Mouse (Mus musculus): ENCODE measurements around the gene Mdga1. TPM values are rescaled to one million over a fixed set of nuclear protein-coding genes. Genes with fewer than 3 reads are reported as not detected.

The Mdga1 gene
- polyA plus RNA-seq, 1 experiment from 2014 or later, result 1.6 TPM

DNA sequence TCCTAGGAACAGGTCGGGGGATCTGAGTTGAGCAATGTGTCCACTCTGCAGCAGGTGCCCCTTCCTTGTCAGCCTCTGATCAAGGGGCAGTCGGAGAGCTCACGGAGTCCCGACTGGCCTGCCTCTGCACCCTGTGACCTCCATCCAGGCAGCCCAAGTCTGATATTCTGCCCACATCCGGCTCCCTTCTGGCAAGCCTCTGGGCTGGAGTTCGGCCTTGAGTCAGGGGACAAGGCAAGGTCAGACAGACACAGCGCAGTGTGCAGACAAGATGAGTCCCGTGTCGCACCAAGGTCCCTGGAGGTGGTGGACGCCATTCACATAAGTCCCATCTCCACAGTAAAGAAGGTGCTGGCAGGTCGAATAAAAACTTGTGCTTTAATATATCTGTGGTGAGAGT, 138.2 kb downstream of the Mdga1 start:
- ATAC-seq, result no peak
- H3K4me3 ChIP-seq (ENCODE audit: low read length), result no peak overlapping the region
- H3K9me3 ChIP-seq (ENCODE audit: control insufficient read depth, low read length), result no peaks in the 10 kb centered on the region
- no peak overlapping the region for H3K4me2 ChIP-seq (ENCODE audit: low read depth, low read length)
- H3K4me1 ChIP-seq (ENCODE audit: control insufficient read depth, insufficient read depth, low read length), result no peaks in the 10 kb centered on the region
- H3K27me3 ChIP-seq (replicated peaks; ENCODE audit: control insufficient read depth, insufficient read depth, low read length), result no peaks in the 10 kb centered on the region; the same call in 1 of the 2 replicates
- no peaks in the 10 kb centered on the region for H3K36me3 ChIP-seq (ENCODE audit: control insufficient read depth, insufficient read depth, low read length)
- whole genome bisulfite sequencing, result 86% methylated on average over 11 of the region's 11 CpGs
- no peak overlapping the region for H3K27ac ChIP-seq (ENCODE audit: low read length)
- H3K9ac ChIP-seq (ENCODE audit: low read depth, low read length), result no peak overlapping the region

DNA sequence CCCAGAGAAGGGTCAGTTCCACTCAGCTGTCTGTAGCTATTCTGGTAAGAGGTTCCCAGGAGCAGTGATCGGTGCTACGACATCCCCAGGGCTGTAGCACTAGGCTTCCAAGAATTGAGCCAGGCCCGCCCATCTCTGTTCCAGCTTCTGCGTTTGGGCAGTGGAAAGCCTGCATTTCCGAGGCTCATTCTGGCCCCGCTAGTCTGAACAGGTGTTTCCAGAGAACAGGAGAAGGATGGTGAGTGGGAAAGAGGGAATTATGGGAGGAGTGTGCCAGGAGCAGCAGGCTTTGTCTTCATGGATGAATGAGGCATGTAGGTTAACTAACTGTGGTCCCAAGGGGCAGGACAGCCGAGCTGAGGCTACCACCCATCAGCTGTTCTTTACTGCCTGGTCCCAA, 140.8 kb downstream of the Mdga1 start:
- 64% methylated on average over 7 of the region's 7 CpGs for WGBS
- no peaks in the 10 kb centered on the region for H3K4me1 ChIP-seq (ENCODE audit: control insufficient read depth, insufficient read depth, low read length)
- no peaks in the 10 kb centered on the region for H3K36me3 ChIP-seq (ENCODE audit: control insufficient read depth, insufficient read depth, low read length)

DNA sequence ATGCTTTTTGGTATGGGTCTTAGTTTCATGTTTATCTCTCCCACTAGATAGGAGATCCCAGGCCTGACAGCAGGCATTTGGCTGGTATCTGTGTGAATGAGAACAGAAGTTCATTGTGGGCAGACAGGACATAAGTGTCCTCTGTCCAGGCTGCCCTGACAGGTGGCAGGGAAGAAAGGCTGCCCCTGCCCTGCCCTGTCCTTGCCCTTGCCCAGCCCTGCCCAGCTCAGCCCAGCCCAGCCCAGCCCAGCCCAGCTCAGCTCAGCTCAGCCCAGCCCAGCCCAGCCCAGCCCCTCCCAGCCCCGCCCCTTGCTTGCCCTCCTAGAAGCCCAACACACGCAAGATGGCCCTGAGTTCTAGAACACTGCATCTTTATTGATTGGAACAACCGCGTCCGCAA, 142.3 kb downstream of the Mdga1 start:
- no peak overlapping the region for H3K9ac ChIP-seq (ENCODE audit: low read depth, low read length)
- WGBS, result 68% methylated on average over 5 of the region's 5 CpGs
- no peak overlapping the region for H3K27ac ChIP-seq (ENCODE audit: low read length)
- no peaks in the 10 kb centered on the region; the same call in 1 of the 2 replicates for H3K27me3 ChIP-seq (replicated peaks; ENCODE audit: control insufficient read depth, insufficient read depth, low read length)
- ATAC-seq, result peak; percentile 38; the same call in 1 of the 2 replicates
- no peaks in the 10 kb centered on the region for H3K4me1 ChIP-seq (ENCODE audit: control insufficient read depth, insufficient read depth, low read length)
- no peak overlapping the region for H3K4me2 ChIP-seq (ENCODE audit: low read depth, low read length)
- no peaks in the 10 kb centered on the region for H3K9me3 ChIP-seq (ENCODE audit: control insufficient read depth, low read length)
- H3K4me3 ChIP-seq (ENCODE audit: low read length), result no peak overlapping the region
- no peaks in the 10 kb centered on the region for H3K36me3 ChIP-seq (ENCODE audit: control insufficient read depth, insufficient read depth, low read length)

More for the DNA sequence above, 140.8 kb downstream of the Mdga1 start:
- H3K27ac ChIP-seq (ENCODE audit: low read length), result no peak overlapping the region
- ATAC-seq, result no peak
- H3K4me2 ChIP-seq (ENCODE audit: low read depth, low read length), result no peak overlapping the region
- no peaks in the 10 kb centered on the region for H3K9me3 ChIP-seq (ENCODE audit: control insufficient read depth, low read length)
- H3K4me3 ChIP-seq (ENCODE audit: low read length), result no peak overlapping the region
- H3K27me3 ChIP-seq (replicated peaks; ENCODE audit: control insufficient read depth, insufficient read depth, low read length), result no peaks in the 10 kb centered on the region; the same call in 1 of the 2 replicates
- no peak overlapping the region for H3K9ac ChIP-seq (ENCODE audit: low read depth, low read length)

DNA sequence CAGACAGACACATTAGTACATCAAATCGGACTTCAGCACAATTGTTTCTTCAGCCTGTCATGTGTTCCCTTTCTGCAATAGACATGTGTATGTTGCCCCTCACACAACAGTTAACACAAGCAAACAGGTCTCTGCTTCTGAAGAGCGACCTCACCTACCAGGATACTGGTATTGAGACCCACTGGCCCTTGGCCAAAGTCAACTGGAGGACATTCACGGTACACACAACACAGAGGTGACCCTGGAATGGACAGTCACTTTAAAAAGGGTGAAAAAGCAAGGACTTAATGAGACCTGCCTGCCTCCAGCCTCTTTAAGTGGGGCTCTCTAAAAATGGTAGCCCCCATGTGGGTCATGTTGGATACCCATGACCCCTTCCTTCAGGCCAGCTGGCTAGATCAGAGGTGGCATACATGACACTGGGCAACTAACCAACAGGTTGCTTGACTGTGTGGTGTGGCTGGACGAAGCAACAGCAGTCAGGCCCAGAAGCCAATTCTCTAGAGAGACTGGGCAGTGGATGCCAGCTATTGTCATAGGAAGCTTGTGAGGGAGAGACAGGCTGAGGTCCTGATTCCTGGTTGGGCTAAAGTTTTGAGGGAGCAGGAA, 145.3 kb downstream of the Mdga1 start:
- H3K9ac ChIP-seq (ENCODE audit: low read depth, low read length), result no peak overlapping the region
- H3K4me1 ChIP-seq (ENCODE audit: control insufficient read depth, insufficient read depth, low read length), result no peaks in the 10 kb centered on the region
- H3K27ac ChIP-seq (ENCODE audit: low read length), result no peak overlapping the region
- no peak overlapping the region for H3K4me3 ChIP-seq (ENCODE audit: low read length)
- H3K4me2 ChIP-seq (ENCODE audit: low read depth, low read length), result no peak overlapping the region
- no peaks in the 10 kb centered on the region for H3K36me3 ChIP-seq (ENCODE audit: control insufficient read depth, insufficient read depth, low read length)
- H3K9me3 ChIP-seq (ENCODE audit: control insufficient read depth, low read length), result no peaks in the 10 kb centered on the region
- H3K27me3 ChIP-seq (replicated peaks; ENCODE audit: control insufficient read depth, insufficient read depth, low read length), result no peaks in the 10 kb centered on the region
- ATAC-seq, result no peak
- WGBS, result 83% methylated on average over 4 of the region's 4 CpGs

DNA sequence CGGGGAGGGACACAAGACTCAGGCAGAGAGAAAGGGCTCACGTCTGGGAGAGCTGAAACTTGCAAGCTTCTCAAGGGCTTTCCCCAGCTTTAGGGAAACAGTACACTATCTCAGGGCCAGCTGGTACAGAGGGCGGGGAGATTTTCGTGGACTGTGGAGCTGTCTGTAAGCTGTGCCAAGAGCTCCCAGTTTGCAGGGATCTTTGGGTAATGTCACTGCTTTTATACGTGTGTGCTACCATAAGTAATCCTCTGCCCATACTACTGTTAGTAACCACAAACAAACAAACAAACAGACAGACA, 145.7 kb downstream of the Mdga1 start:
- ATAC-seq, result no peak
- WGBS, result 50% methylated on average over 5 of the region's 5 CpGs
- Histone ChIP-seq H3K27ac (ENCODE audit: low read length) (no peak overlapping the region), H3K27me3 (replicated peaks; ENCODE audit: control insufficient read depth, insufficient read depth, low read length) (no peaks in the 10 kb centered on the region), H3K9ac (ENCODE audit: low read depth, low read length) (no peak overlapping the region), H3K4me3 (ENCODE audit: low read length) (no peak overlapping the region), H3K4me1 (ENCODE audit: control insufficient read depth, insufficient read depth, low read length) (no peaks in the 10 kb centered on the region), H3K9me3 (ENCODE audit: control insufficient read depth, low read length) (no peaks in the 10 kb centered on the region), H3K36me3 (ENCODE audit: control insufficient read depth, insufficient read depth, low read length) (no peaks in the 10 kb centered on the region), H3K4me2 (ENCODE audit: low read depth, low read length) (no peak overlapping the region)

DNA sequence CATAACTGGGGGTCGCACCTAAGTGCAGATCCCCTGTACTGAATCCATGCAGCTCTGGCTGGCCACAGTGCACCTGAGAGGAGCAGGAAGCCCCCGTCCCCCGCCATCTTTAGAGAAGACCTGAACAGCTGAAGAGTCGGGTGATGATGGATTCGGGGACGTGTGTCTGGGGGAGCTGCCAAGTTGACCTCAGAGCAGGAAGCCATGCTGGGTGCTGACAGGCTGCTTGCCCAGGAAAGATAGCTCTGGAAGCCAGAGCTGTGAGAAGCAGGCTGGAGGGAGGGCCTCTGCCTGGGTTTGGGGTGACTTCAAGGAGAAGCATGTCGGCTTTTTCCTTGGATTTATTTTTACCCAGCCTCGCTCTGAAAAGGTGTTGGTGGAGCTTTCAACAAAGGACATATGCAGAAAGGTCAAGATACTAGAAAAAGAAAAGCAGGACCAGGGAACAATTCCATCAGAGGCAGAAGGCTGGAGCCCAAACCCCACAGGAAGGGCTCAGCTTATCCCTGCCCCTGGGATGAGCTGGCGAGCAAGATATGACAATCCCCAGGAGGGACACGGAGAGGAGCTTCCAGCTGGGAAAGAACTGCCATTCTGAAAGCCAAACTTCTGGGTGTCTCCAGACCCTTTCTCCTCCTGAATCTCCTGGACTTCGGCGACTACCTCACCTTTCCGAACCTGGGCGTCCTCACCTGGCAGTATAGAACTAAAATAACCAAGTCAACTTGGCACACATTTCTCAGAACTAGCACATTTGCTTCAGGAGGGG, 146.3 kb downstream of the Mdga1 start:
- no peaks in the 10 kb centered on the region for H3K4me1 ChIP-seq (ENCODE audit: control insufficient read depth, insufficient read depth, low read length)
- H3K9me3 ChIP-seq (ENCODE audit: control insufficient read depth, low read length), result no peaks in the 10 kb centered on the region
- H3K27ac ChIP-seq (ENCODE audit: low read length), result no peak overlapping the region
- H3K36me3 ChIP-seq (ENCODE audit: control insufficient read depth, insufficient read depth, low read length), result no peaks in the 10 kb centered on the region
- ATAC-seq, result no peak
- no peak overlapping the region for H3K4me2 ChIP-seq (ENCODE audit: low read depth, low read length)
- no peak overlapping the region for H3K4me3 ChIP-seq (ENCODE audit: low read length)
- H3K9ac ChIP-seq (ENCODE audit: low read depth, low read length), result no peak overlapping the region
- WGBS, result 75% methylated on average over 14 of the region's 14 CpGs
- no peaks in the 10 kb centered on the region for H3K27me3 ChIP-seq (replicated peaks; ENCODE audit: control insufficient read depth, insufficient read depth, low read length)

DNA sequence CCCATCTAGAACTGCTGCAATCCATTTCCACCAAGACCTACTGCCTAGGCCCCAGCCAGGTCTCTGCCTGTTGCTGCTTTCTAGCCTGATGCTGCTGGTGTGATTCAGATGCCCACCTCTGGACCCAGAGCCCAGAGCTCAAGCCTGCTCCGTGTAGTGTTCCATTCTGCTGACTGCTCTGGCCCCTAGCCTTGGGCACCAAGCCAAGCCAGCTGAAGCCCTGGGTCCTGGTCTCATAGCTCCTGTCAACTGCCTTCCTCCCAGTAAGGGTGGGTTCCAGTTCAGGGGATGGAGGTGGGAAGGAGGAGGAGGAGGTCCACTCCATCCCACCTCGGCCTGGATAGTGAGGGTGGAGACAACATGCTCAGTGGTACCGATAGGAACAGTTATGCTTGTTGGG, 150.3 kb downstream of the Mdga1 start:
- Histone ChIP-seq H3K36me3 (ENCODE audit: control insufficient read depth, insufficient read depth, low read length) (no peaks in the 10 kb centered on the region), H3K27me3 (replicated peaks; ENCODE audit: control insufficient read depth, insufficient read depth, low read length) (no peaks in the 10 kb centered on the region), H3K4me2 (ENCODE audit: low read depth, low read length) (no peak overlapping the region), H3K27ac (ENCODE audit: low read length) (no peak overlapping the region), H3K4me3 (ENCODE audit: low read length) (no peak overlapping the region), H3K9me3 (ENCODE audit: control insufficient read depth, low read length) (no peaks in the 10 kb centered on the region), H3K4me1 (ENCODE audit: control insufficient read depth, insufficient read depth, low read length) (no peaks in the 10 kb centered on the region), H3K9ac (ENCODE audit: low read depth, low read length) (no peak overlapping the region)
- ATAC-seq, result no peak
- 82% methylated on average over 3 of the region's 3 CpGs for WGBS

DNA sequence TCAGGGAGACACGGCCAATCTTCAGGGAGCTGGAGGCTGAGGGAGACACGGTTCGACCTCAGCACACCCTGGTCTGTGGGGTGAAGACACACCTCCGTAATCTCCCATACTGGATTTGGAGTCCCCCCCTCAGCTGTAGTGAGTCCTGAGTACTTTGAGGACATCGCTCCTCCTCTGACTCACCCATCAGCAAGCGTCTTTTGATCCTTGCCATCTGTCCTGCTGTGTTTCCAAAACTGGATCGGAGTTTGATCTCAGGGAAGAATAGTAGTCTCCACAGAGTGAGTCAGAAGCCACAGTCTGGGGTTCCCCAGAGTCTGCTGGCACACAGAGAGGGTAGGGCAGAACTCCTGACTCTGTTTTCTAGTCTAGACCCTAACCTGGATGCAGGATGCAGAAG, 150.9 kb downstream of the Mdga1 start:
- no peak for ATAC-seq
- WGBS, result 79% methylated on average over 7 of the region's 7 CpGs

DNA sequence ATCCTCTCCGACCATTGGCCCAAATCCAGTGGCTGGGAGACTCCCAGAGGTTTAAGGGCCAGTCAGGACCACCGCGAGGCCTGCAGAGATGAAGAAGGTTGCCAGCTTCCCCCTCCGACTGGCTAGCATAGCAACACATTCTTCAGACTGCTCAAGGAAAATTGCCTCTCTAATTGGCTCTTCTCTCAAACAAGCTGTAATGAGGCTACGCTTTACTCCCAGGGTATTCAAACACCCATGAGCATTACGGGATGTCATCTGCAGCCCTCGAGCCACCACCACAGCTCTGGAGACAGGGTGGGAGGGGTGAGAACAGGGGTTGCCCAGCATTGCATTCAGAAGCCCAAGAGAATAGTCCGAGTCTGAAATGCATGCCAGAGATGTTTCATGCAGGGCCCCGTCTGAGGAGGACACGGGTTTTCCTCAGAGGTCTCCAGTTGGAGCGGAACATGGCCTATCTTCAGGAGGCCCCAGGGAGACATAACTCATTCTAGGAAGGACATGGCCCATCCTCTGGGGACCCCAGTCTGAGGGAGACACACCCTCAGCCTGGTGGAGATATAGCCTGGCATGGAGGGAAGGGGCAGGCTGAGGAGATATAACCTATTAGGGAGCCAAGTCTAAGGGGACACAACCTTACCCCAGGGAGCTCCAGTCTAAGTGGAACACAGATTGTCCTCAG, 151.5 kb downstream of the Mdga1 start:
- H3K9me3 ChIP-seq (ENCODE audit: control insufficient read depth, low read length), result no peaks in the 10 kb centered on the region
- 61% methylated on average over 11 of the region's 11 CpGs for WGBS
- H3K36me3 ChIP-seq (ENCODE audit: control insufficient read depth, insufficient read depth, low read length), result no peaks in the 10 kb centered on the region
- H3K27me3 ChIP-seq (replicated peaks; ENCODE audit: control insufficient read depth, insufficient read depth, low read length), result no peaks in the 10 kb centered on the region
- H3K27ac ChIP-seq (ENCODE audit: low read length), result no peak overlapping the region
- no peak overlapping the region for H3K9ac ChIP-seq (ENCODE audit: low read depth, low read length)
- no peak overlapping the region for H3K4me2 ChIP-seq (ENCODE audit: low read depth, low read length)
- H3K4me1 ChIP-seq (ENCODE audit: control insufficient read depth, insufficient read depth, low read length), result no peaks in the 10 kb centered on the region
- ATAC-seq, result no peak
- H3K4me3 ChIP-seq (ENCODE audit: low read length), result no peak overlapping the region

More for the DNA sequence above, 150.9 kb downstream of the Mdga1 start:
- no peaks in the 10 kb centered on the region for H3K9me3 ChIP-seq (ENCODE audit: control insufficient read depth, low read length)
- H3K9ac ChIP-seq (ENCODE audit: low read depth, low read length), result no peak overlapping the region
- no peak overlapping the region for H3K4me3 ChIP-seq (ENCODE audit: low read length)
- no peaks in the 10 kb centered on the region for H3K4me1 ChIP-seq (ENCODE audit: control insufficient read depth, insufficient read depth, low read length)
- H3K27me3 ChIP-seq (replicated peaks; ENCODE audit: control insufficient read depth, insufficient read depth, low read length), result no peaks in the 10 kb centered on the region
- H3K27ac ChIP-seq (ENCODE audit: low read length), result no peak overlapping the region
- no peaks in the 10 kb centered on the region for H3K36me3 ChIP-seq (ENCODE audit: control insufficient read depth, insufficient read depth, low read length)
- no peak overlapping the region for H3K4me2 ChIP-seq (ENCODE audit: low read depth, low read length)
